Mouse (Mus musculus) kidney, embryonic 16.5 days (tissue): ENCODE data around the gene Dnajc16. TPM values are rescaled to one million over a fixed set of nuclear protein-coding genes. Genes with fewer than 3 reads are reported as not detected.
A peak's percentile ranks its signal among the peaks of the same experiment; 100 is the strongest.

Experiments used
- ATAC-seq: fragments of 200-750 bp; cut with Nextera tagmentation; 2 replicates; pipeline ENCODE4 v1.8.0; 2017; ENCODE audit warnings: moderate TSS enrichment; ENCODE audit not compliant: low FRiP score, low TSS enrichment
- H3K27ac ChIP-seq: fragments of 300-500 bp; sonication (generic); 2 replicates; pipeline ENCODE4 v1.5.1; 2014; ENCODE audit warnings: low read length
- H3K27me3 ChIP-seq: fragments of 300-500 bp; sonication (generic); 2 replicates; pipeline ENCODE4 v1.6.1; 2014; ENCODE audit warnings: low read length, control low read depth, mixed read lengths; ENCODE audit not compliant: insufficient read depth
- H3K36me3 ChIP-seq: fragments of 300-500 bp; sonication (generic); 2 replicates; pipeline ENCODE4 v1.6.1; 2014; ENCODE audit warnings: low read length, control low read depth, mixed read lengths; ENCODE audit not compliant: insufficient read depth
- H3K4me1 ChIP-seq: fragments of 300-500 bp; sonication (generic); 2 replicates; pipeline ENCODE4 v1.6.1; 2014; ENCODE audit warnings: low read length, control low read depth, mixed read lengths; ENCODE audit not compliant: insufficient read depth
- H3K4me2 ChIP-seq: fragments of 300-500 bp; sonication (generic); replicated peaks from 2 replicates; pipeline ENCODE4 v1.6.1; 2014; ENCODE audit warnings: low read depth, low read length
- H3K4me3 ChIP-seq: fragments of 300-500 bp; sonication (generic); 2 replicates; pipeline ENCODE4 v1.5.1; 2014; ENCODE audit warnings: mild to moderate bottlenecking, low read length
- H3K9ac ChIP-seq: fragments of 300-500 bp; sonication (generic); replicated peaks from 2 replicates; pipeline ENCODE4 v1.6.1; 2014; ENCODE audit warnings: low read length
- H3K9me3 ChIP-seq: fragments of 300-500 bp; sonication (generic); 2 replicates; pipeline ENCODE4 v1.6.1; 2016; ENCODE audit warnings: low read length, control low read depth
- WGBS: fragments of 180-500 bp; shearing (Covaris S2); extraction: QIAGEN DNeasy Blood & Tissue Kit; methylation state at CpG from one replicate; pipeline ENCODE4 v1.1.7; 2014; 5-methylcytosine and 5-hydroxymethylcytosine counted together
- polyA plus RNA-seq: library from polyadenylated mRNA; unstranded; fragments of >200 nt; fragmentation: Nextera tagmentation; extraction: Ambion mirVana; gene quantifications from 2 replicates; pipeline ENCODE4 v1.2.1, GENCODE M21; 2015

The Dnajc16 gene
- polyA plus RNA-seq, 1 experiment from 2014 or later, result 5.4 TPM

DNA sequence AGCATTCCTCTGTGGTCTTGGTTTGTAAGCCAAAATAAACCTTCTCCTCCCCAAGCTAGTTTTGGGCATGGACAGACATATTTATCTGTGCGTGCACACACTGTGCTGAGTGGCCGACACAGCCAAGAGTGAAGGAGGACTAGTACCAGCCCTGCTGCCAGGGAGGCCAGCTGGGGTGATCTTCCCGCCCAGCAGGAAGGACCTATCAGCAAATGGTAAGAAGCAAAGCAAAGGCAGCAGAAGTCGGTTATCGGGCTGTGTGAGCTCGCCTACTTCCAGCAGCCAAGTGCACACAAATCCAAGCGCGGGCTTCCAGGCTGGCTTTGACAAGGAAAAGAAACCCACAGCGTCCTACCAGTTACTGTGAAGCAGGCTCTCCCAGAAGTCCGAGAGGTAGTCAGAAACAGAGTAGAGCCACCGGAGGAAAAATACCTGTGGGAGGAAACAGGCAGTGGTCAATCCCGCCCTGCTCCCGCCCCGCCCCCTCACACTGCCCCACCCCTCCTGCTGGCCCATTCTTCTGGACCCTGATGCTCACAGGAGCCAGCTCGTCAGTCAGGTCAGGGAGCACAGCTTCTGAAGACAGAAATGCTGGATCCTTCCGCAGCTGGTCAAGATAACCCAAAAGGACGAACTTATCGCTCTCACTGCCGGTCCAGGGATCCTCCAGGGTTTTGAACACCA lies 23.2 kb downstream of the Dnajc16 start:
- Histone ChIP-seq H3K4me1 (peaks cover 9% of the 10 kb centered on the region), H3K4me2 (no peak overlapping the region), H3K36me3 (peaks cover 70% of the 10 kb centered on the region), H3K27me3 (no peaks in the 10 kb centered on the region), H3K9me3 (no peaks in the 10 kb centered on the region), H3K4me3 (no peak overlapping the region), H3K27ac (peak overlapping the region; percentile 85), H3K9ac (no peak overlapping the region)
- WGBS, result 74% methylated on average over 19 of the region's 19 CpGs
- peak; percentile 62; the same call in 1 of the 2 replicates for ATAC-seq

DNA sequence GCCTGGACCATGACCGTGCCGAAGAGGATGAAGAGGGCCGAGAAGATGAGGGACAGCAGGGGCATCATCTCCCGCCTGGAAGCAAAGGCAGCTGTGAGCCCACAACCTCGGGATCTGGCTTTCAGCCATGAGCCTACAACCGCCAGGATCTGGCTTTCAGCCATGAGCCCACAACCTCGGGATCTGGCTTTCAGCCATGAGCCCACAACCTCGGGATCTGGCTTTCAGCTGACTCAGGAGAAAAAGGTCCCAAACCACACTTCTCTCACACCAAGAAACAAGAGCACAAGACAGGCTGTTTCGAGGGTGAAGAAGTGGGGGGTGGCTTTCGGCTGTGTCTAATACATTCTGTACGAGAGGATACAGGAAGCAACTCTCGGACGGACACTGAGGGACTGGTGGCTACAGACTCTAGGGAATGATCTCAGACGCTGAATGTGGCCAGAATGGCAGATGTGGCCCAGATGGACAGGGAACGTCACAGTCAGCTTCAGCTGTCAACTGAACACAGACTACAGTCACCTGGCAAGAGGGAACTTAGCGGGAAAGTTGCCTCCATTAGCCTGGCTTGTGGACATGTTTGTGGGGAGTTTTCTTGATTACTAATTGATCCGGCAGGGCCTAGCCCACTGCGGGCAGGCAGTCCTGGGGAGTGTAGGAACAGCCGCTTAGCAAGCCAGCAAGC lies 23.9 kb downstream of the Dnajc16 start:
- Histone ChIP-seq H3K9me3 (no peaks in the 10 kb centered on the region), H3K27ac (peak overlapping the region; percentile 85), H3K4me1 (peaks cover 9% of the 10 kb centered on the region), H3K36me3 (peaks cover 69% of the 10 kb centered on the region), H3K4me3 (no peak overlapping the region), H3K27me3 (no peaks in the 10 kb centered on the region), H3K4me2 (no peak overlapping the region), H3K9ac (no peak overlapping the region)
- peak; percentile 59 for ATAC-seq
- 56% methylated on average over 19 of the region's 19 CpGs for WGBS

DNA sequence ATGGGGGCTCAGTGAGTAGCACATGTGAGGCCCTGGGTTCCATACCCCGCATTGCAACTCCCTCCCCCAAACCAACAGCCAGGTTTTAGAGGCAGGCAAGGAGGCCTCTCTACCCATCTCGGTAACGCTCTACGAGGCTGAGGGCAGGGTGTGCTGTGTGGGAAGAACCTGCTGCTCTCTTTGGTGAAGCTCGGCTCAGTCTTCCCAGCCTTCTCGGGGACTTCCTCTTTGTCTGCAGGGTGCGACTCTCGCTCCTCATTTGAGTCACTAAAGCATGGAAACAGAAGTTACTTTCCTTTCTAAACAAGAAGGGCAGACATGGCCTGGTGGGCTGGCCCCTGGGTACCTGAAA lies 24.4 kb downstream of the Dnajc16 start:
- Histone ChIP-seq H3K9me3 (no peaks in the 10 kb centered on the region), H3K4me2 (no peak overlapping the region), H3K27me3 (no peaks in the 10 kb centered on the region), H3K4me1 (peaks cover 9% of the 10 kb centered on the region), H3K9ac (no peak overlapping the region), H3K4me3 (no peak overlapping the region), H3K36me3 (peaks cover 68% of the 10 kb centered on the region), H3K27ac (peak overlapping the region; percentile 85)
- WGBS, result 79% methylated on average over 8 of the region's 8 CpGs
- ATAC-seq, result no peak

DNA sequence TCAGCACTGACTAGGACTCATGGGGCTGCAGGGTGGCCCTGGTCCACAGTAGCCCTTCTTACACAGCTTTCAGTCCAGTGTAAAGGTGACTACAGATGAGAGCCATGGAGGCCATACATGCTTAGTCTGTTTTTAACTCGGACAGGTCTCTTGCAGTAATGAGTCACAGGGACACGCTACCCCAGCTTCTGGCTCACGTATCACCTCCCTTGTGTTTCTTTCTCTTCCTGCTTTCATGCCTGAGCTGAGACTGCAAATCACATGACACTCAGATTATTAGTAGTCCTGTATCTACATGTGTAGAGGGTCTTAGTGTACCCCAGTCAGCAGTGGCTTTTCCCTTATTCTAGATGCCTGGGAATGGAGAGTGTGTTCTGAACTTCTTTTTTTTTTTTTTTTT lies 25.7 kb downstream of the Dnajc16 start:
- ATAC-seq, result no peak
- WGBS, result 83% methylated on average over 3 of the region's 3 CpGs
- H3K9ac ChIP-seq, result no peak overlapping the region

DNA sequence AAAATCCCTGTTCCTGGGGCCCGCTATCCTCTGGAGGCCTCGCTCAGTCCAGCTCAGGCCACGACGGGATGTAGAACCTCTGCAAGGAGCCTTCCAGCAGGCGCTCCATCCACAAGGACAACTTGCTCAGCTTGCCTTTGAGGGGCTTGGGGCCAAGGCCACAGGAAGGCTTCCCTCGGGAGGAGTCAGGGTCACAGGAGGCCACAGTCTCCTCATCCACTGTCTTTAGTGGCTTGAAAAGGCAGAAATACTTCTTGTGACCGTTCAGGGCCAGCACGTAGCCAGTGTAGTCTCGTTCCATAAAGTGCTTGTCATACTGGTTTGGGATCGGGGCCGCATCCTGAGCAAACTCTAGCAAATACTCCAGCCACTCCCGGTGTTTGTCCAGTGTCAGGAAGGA lies 27.3 kb downstream of the Dnajc16 start:
- WGBS, result 92% methylated on average over 12 of the region's 12 CpGs
- Histone ChIP-seq H3K36me3 (peaks cover 44% of the 10 kb centered on the region), H3K27ac (no peak overlapping the region), H3K4me3 (no peak overlapping the region), H3K9ac (no peak overlapping the region), H3K4me2 (no peak overlapping the region), H3K27me3 (no peaks in the 10 kb centered on the region), H3K4me1 (peaks cover 9% of the 10 kb centered on the region), H3K9me3 (no peaks in the 10 kb centered on the region)
- no peak for ATAC-seq

More for the DNA sequence above, 25.7 kb downstream of the Dnajc16 start:
- H3K27ac ChIP-seq, result no peak overlapping the region
- H3K27me3 ChIP-seq, result no peaks in the 10 kb centered on the region
- H3K4me1 ChIP-seq, result peaks cover 9% of the 10 kb centered on the region
- no peak overlapping the region for H3K4me3 ChIP-seq
- no peak overlapping the region for H3K4me2 ChIP-seq
- no peaks in the 10 kb centered on the region for H3K9me3 ChIP-seq
- H3K36me3 ChIP-seq, result peaks cover 58% of the 10 kb centered on the region

DNA sequence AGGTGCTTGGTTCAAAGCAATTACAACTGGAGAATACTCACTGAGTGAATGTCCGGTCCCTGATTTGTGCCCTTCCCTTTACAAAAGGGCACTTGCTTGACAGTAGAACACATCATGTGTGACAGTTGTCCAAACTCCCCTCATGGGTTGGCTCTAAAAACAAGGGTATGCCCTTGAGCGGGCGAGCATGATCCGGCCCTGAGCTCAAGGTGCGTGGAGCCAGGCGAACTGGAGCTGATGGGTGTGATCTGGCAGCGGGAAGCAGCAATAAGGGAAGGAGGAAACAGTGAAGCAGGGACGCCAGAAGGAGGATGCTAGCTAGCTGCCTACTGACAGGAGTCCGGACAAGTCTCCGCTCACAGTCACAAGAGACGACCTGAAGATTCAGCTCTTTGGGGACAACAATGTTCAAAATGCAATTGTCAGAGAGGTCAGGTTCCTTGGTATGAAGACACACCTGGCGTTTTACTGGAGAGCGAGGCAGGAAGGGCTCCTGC lies 28.6 kb downstream of the Dnajc16 start:
- Histone ChIP-seq H3K36me3 (peaks cover 34% of the 10 kb centered on the region), H3K4me1 (peaks cover 8% of the 10 kb centered on the region), H3K4me2 (no peak overlapping the region), H3K27ac (no peak overlapping the region), H3K27me3 (no peaks in the 10 kb centered on the region), H3K4me3 (no peak overlapping the region), H3K9me3 (no peaks in the 10 kb centered on the region), H3K9ac (no peak overlapping the region)
- no peak for ATAC-seq
- WGBS, result 88% methylated on average over 13 of the region's 13 CpGs

DNA sequence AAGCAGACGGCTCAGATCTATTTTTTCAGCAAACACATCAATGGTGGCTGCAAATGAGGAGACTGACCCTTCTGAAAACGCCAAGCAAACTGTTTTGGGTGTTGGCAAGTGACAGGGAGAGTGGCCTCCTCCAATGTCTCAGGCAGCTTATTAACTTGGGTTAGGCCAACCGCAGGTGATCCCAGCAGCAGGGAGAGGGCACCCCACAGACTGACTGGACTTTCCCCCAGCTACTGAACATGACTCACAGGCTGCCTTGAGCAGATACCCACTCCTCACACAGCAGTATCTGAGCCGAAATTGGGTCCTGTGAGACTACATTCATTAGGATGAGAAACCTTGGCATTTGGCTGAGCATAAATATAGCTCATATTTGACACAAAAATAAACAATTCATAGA lies 29.8 kb downstream of the Dnajc16 start:
- Histone ChIP-seq H3K9me3 (no peaks in the 10 kb centered on the region), H3K4me2 (no peak overlapping the region), H3K36me3 (peaks cover 30% of the 10 kb centered on the region), H3K9ac (no peak overlapping the region), H3K4me3 (no peak overlapping the region), H3K27me3 (no peaks in the 10 kb centered on the region), H3K27ac (no peak overlapping the region), H3K4me1 (no peaks in the 10 kb centered on the region)
- no peak for ATAC-seq
- 82% methylated on average over 4 of the region's 4 CpGs for WGBS

DNA sequence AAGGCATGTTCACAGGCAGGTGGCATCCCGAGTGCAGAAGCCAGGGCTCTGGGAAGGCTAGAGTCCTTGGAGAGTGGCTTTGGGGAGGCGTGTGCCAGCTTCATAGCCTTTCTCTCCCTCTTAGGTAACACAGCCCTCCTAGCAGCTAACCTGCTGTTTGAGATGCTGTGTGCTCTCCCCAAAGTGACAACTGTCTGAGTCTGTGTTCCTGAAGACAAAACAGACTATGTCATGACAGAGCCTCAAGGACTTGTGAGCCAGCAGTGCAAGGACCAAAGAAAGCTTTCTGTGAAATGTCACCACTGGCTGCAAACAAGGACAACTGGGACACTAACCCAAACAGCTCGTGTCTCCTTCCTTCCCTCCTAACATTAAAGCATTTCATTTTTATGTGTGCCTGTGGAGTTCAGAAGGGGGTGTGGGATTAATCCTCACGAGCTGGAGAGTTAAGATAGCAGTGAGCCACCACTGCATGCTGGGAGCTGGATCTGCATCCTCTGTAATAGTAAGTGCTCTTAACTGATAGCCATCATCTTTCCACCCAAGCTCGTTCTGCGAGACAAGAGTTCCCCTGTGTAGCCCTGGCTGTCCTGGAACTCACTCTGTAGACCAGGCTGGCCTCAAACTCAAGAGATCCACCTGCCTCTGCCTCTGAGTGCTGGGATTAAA lies 31.7 kb downstream of the Dnajc16 start:
- Histone ChIP-seq H3K9ac (no peak overlapping the region), H3K9me3 (no peaks in the 10 kb centered on the region), H3K4me3 (no peak overlapping the region), H3K4me2 (no peak overlapping the region), H3K4me1 (no peaks in the 10 kb centered on the region), H3K36me3 (peaks cover 20% of the 10 kb centered on the region), H3K27me3 (no peaks in the 10 kb centered on the region), H3K27ac (no peak overlapping the region)
- no peak for ATAC-seq
- WGBS, result 82% methylated on average over 6 of the region's 6 CpGs

DNA sequence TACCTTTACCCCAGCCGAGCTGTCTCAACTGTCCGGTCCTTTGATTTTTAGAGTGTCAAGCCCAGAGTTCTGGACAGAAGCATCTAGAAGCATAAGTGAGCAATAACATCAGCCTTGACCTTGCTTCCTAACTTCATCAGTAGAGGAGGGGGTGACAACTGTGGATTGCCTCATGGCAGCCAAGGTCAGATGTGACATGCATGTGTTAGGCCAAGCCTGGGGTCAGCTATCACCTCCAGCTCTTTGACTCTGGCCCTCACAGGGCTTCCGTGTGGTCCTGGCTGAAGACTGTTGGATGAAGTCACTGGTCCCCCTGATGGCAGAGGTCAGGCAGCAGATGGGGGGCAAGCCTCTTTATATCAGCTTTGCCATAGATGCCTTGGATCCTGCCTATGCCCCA lies 33.6 kb downstream of the Dnajc16 start:
- 83% methylated on average over 3 of the region's 3 CpGs for whole genome bisulfite sequencing
- no peak overlapping the region for H3K9ac ChIP-seq
- no peak for ATAC-seq

More for the DNA sequence above, 33.6 kb downstream of the Dnajc16 start:
- Histone ChIP-seq H3K4me3 (no peak overlapping the region), H3K4me2 (no peak overlapping the region), H3K4me1 (no peaks in the 10 kb centered on the region), H3K36me3 (peaks cover 9% of the 10 kb centered on the region), H3K9me3 (no peaks in the 10 kb centered on the region), H3K27ac (no peak overlapping the region), H3K27me3 (no peaks in the 10 kb centered on the region)
